Mouse (Mus musculus) MEL (cell line): ENCODE data around the gene Zfand2a. TPM values are rescaled to one million over a fixed set of nuclear protein-coding genes. Genes with fewer than 3 reads are reported as not detected.
A peak's percentile ranks its signal among the peaks of the same experiment; 100 is the strongest.

Source experiments
- DNase-seq: peaks from one replicate; pipeline ENCODE4 v3.0.0; 2011; ENCODE audit warnings: low read depth, low spot score
- H3K27ac ChIP-seq: 2 replicates; pipeline ENCODE4 v1.5.1; 2012; ENCODE audit warnings: low read depth, mild to moderate bottlenecking, control low read depth, low read length, moderate library complexity; ENCODE audit not compliant: control insufficient read depth
- H3K27me3 ChIP-seq, 2 experiments: fragments of 150-350 bp in 1 of 2; sonication (generic) in 1 of 2; 2 replicates each; pipeline ENCODE4 v1.6.1; 2012; ENCODE audit warnings: low read length in 2 of 2, mild to moderate bottlenecking in 2 of 2, improper control_type of control experiment in 1 of 2, moderate library complexity in 1 of 2; ENCODE audit not compliant: insufficient read depth in 2 of 2, control insufficient read depth in 1 of 2
- H3K36me3 ChIP-seq, 2 experiments: 2 replicates each; pipeline ENCODE4 v1.6.1; 2012 to 2014; ENCODE audit warnings: low read length in 2 of 2, improper control_type of control experiment in 1 of 2, inconsistent platforms in 1 of 2, mild to moderate bottlenecking in 1 of 2; ENCODE audit not compliant: insufficient read depth in 2 of 2, control insufficient read depth in 1 of 2
- H3K4me1 ChIP-seq, 2 experiments: fragments of 150-350 bp in 1 of 2; sonication (generic) in 1 of 2; 2 replicates each; pipeline ENCODE4 v1.6.1; 2012; ENCODE audit warnings: low read length in 2 of 2, improper control_type of control experiment in 1 of 2, mild to moderate bottlenecking in 1 of 2; ENCODE audit not compliant: insufficient read depth in 2 of 2, control insufficient read depth in 1 of 2
- H3K4me3 ChIP-seq, 2 experiments: fragments of 150-350 bp in 1 of 2; sonication (generic) in 1 of 2; 2 replicates each; pipeline ENCODE4 v1.5.1; 2012; ENCODE audit warnings: low read depth in 2 of 2, low read length in 2 of 2, mild to moderate bottlenecking in 2 of 2, moderate library complexity in 2 of 2, control low read depth in 1 of 2, improper control_type of control experiment in 1 of 2; ENCODE audit not compliant: control insufficient read depth in 1 of 2, insufficient read depth in 1 of 2
- H3K79me2 ChIP-seq: 2 replicates; pipeline ENCODE4 v1.6.1; 2012; ENCODE audit warnings: mild to moderate bottlenecking, low read length, moderate library complexity; ENCODE audit not compliant: control insufficient read depth, poor library complexity, insufficient read depth
- H3K9ac ChIP-seq: 2 replicates; pipeline ENCODE4 v1.6.1; 2012; ENCODE audit warnings: low read depth, mild to moderate bottlenecking, control low read depth, low read length, moderate library complexity; ENCODE audit not compliant: control insufficient read depth, poor library complexity, severe bottlenecking
- H3K9me3 ChIP-seq: fragments of 150-350 bp; sonication (generic); replicated peaks from 2 replicates; pipeline ENCODE4 v1.6.1; 2012; ENCODE audit warnings: mild to moderate bottlenecking, low read length, improper control_type of control experiment, moderate library complexity; ENCODE audit not compliant: insufficient read depth
- BHLHE40 ChIP-seq: IDR thresholded peaks from 2 replicates; pipeline ENCODE4 v1.6.1; 2012; ENCODE audit warnings: low read depth, mild to moderate bottlenecking, inconsistent platforms, low read length, improper control_type of control experiment, borderline replicate concordance
- CHD1 ChIP-seq: IDR thresholded peaks from 2 replicates; pipeline ENCODE4 v1.6.1; 2012; ENCODE audit warnings: low read depth, mild to moderate bottlenecking, inconsistent platforms, low read length, improper control_type of control experiment
- CTCF ChIP-seq, 3 experiments: IDR thresholded peaks in 2 of 3; conservative IDR thresholded peaks in 1 of 3; 2 replicates each; pipeline ENCODE4 v1.5.1; 2011 to 2012; ENCODE audit warnings: low read length in 3 of 3, low read depth in 2 of 3, mild to moderate bottlenecking in 2 of 3, improper control_type of control experiment in 1 of 3, inconsistent platforms in 1 of 3, mixed read lengths in 1 of 3, moderate library complexity in 1 of 3; ENCODE audit not compliant: control insufficient read depth in 1 of 3, insufficient read depth in 1 of 3, poor library complexity in 1 of 3, severe bottlenecking in 1 of 3
- ELF1 ChIP-seq: IDR thresholded peaks from 2 replicates; pipeline ENCODE4 v1.6.1; 2014; ENCODE audit warnings: low read depth, mild to moderate bottlenecking, inconsistent platforms, low read length, improper control_type of control experiment, moderate library complexity
- EP300 ChIP-seq, 2 experiments: IDR thresholded peaks; 2 replicates each; pipeline ENCODE4 v1.6.1; 2011; ENCODE audit warnings: improper control_type of control experiment in 2 of 2, low read length in 2 of 2, low read depth in 1 of 2, mild to moderate bottlenecking in 1 of 2
- ETS1 ChIP-seq: IDR thresholded peaks from 2 replicates; pipeline ENCODE4 v1.6.1; 2012; ENCODE audit warnings: low read depth, mild to moderate bottlenecking, inconsistent platforms, low read length, improper control_type of control experiment, moderate library complexity
- GATA1 ChIP-seq: IDR thresholded peaks from 2 replicates; pipeline ENCODE4 v1.6.1; 2011; ENCODE audit warnings: low read depth, low read length, improper control_type of control experiment
- HCFC1 ChIP-seq: IDR thresholded peaks from 2 replicates; pipeline ENCODE4 v1.6.1; 2012; ENCODE audit warnings: low read depth, mild to moderate bottlenecking, inconsistent platforms, low read length, improper control_type of control experiment, moderate library complexity
- MAX ChIP-seq: IDR thresholded peaks from 2 replicates; pipeline ENCODE4 v1.6.1; 2011; ENCODE audit warnings: low read length, improper control_type of control experiment
- MAZ ChIP-seq: IDR thresholded peaks from 2 replicates; pipeline ENCODE4 v1.6.1; 2012; ENCODE audit warnings: low read depth, mild to moderate bottlenecking, inconsistent platforms, low read length, improper control_type of control experiment
- MEF2A ChIP-seq: IDR thresholded peaks from 2 replicates; pipeline ENCODE4 v1.6.1; 2014; ENCODE audit warnings: low read depth, mild to moderate bottlenecking, inconsistent platforms, low read length, improper control_type of control experiment; ENCODE audit not compliant: poor library complexity, insufficient replicate concordance, severe bottlenecking; ENCODE audit errors: extremely low read depth
- MXI1 ChIP-seq: IDR thresholded peaks from 2 replicates; pipeline ENCODE4 v1.6.1; 2011; ENCODE audit warnings: mild to moderate bottlenecking, low read depth, low read length, improper control_type of control experiment
- MYC ChIP-seq: IDR thresholded peaks from 2 replicates; pipeline ENCODE4 v1.6.1; 2011; ENCODE audit warnings: low read depth, mild to moderate bottlenecking, low read length, improper control_type of control experiment, moderate library complexity
- NELFE ChIP-seq: IDR thresholded peaks from 2 replicates; pipeline ENCODE4 v1.6.1; 2011; ENCODE audit warnings: low read depth, low read length, improper control_type of control experiment
- POLR2A ChIP-seq, 2 experiments: IDR thresholded peaks; 2 replicates each; pipeline ENCODE4 v1.6.1; 2011 to 2012; ENCODE audit warnings: low read length in 2 of 2, mild to moderate bottlenecking in 2 of 2, control low read depth in 1 of 2, improper control_type of control experiment in 1 of 2, low read depth in 1 of 2, moderate library complexity in 1 of 2; ENCODE audit not compliant: control insufficient read depth in 1 of 2, insufficient read depth in 1 of 2, poor library complexity in 1 of 2
- POLR2AphosphoS5 ChIP-seq: IDR thresholded peaks from 2 replicates; pipeline ENCODE4 v1.6.1; 2012; ENCODE audit warnings: low read depth, borderline replicate concordance, mild to moderate bottlenecking, inconsistent platforms, low read length, moderate library complexity, mixed read lengths
- RAD21 ChIP-seq: IDR thresholded peaks from 2 replicates; pipeline ENCODE4 v1.6.1; 2011; ENCODE audit warnings: mild to moderate bottlenecking, low read depth, low read length, improper control_type of control experiment
- RCOR1 ChIP-seq: IDR thresholded peaks from 2 replicates; pipeline ENCODE4 v1.6.1; 2012; ENCODE audit warnings: low read depth, mild to moderate bottlenecking, inconsistent platforms, low read length, improper control_type of control experiment
- SIN3A ChIP-seq: IDR thresholded peaks from 2 replicates; pipeline ENCODE4 v1.6.1; 2012; ENCODE audit warnings: low read length, improper control_type of control experiment, inconsistent platforms
- TAL1 ChIP-seq: IDR thresholded peaks from 2 replicates; pipeline ENCODE4 v1.6.1; 2012; ENCODE audit warnings: mild to moderate bottlenecking, inconsistent platforms, low read length, moderate library complexity, mixed read lengths
- TBP ChIP-seq: IDR thresholded peaks from 2 replicates; pipeline ENCODE4 v1.8.0; 2011; ENCODE audit warnings: low read depth, low read length, improper control_type of control experiment
- TCF12 ChIP-seq: IDR thresholded peaks from 2 replicates; pipeline ENCODE4 v1.6.1; 2014; ENCODE audit warnings: low read depth, mild to moderate bottlenecking, inconsistent platforms, low read length, improper control_type of control experiment, moderate library complexity
- USF2 ChIP-seq, 2 experiments: IDR thresholded peaks; 2 replicates each; pipeline ENCODE4 v1.6.1; 2011 to 2012; ENCODE audit warnings: improper control_type of control experiment in 2 of 2, low read length in 2 of 2, borderline replicate concordance in 1 of 2, inconsistent platforms in 1 of 2, low read depth in 1 of 2, mild to moderate bottlenecking in 1 of 2; ENCODE audit not compliant: insufficient read depth in 1 of 2
- ZC3H11A ChIP-seq: IDR thresholded peaks from 2 replicates; pipeline ENCODE4 v1.6.1; 2012; ENCODE audit warnings: low read depth, mild to moderate bottlenecking, inconsistent platforms, low read length, improper control_type of control experiment
- ZKSCAN1 ChIP-seq: IDR thresholded peaks from 2 replicates; pipeline ENCODE4 v1.6.1; 2012; ENCODE audit warnings: low read depth, mild to moderate bottlenecking, inconsistent platforms, low read length, improper control_type of control experiment, moderate library complexity
- ZMIZ1 ChIP-seq: IDR thresholded peaks from 2 replicates; pipeline ENCODE4 v1.6.1; 2012; ENCODE audit warnings: low read depth, mild to moderate bottlenecking, inconsistent platforms, low read length, improper control_type of control experiment, moderate library complexity
- ZNF384 ChIP-seq: IDR thresholded peaks from 2 replicates; pipeline ENCODE4 v1.6.1; 2012; ENCODE audit warnings: low read depth, mild to moderate bottlenecking, inconsistent platforms, low read length, improper control_type of control experiment
- polyA plus RNA-seq, 2 experiments: library from polyadenylated mRNA; stranded (reverse) in 1 of 2; unstranded in 1 of 2; fragments of >175 nt in 1 of 2; fragments of >200 nt in 1 of 2; gene quantifications; 2 replicates each; pipeline versions ENCODE4 v1.2.1 to v1.2.4; 2012; ENCODE audit warnings: low replicate concordance in 2 of 2, low read depth in 1 of 2; ENCODE audit not compliant: insufficient read length in 2 of 2, insufficient read depth in 1 of 2, missing spikeins in 1 of 2
- total RNA-seq: library from RNA; depleted of rRNA; stranded (reverse); fragments of 300-350 nt; gene quantifications from 2 replicates; pipeline ENCODE4 v1.2.3, GENCODE M21; 2012

The Zfand2a gene
- total and polyA plus RNA-seq, 3 experiments = 13.8 to 15.3 TPM; not detected in 1

DNA sequence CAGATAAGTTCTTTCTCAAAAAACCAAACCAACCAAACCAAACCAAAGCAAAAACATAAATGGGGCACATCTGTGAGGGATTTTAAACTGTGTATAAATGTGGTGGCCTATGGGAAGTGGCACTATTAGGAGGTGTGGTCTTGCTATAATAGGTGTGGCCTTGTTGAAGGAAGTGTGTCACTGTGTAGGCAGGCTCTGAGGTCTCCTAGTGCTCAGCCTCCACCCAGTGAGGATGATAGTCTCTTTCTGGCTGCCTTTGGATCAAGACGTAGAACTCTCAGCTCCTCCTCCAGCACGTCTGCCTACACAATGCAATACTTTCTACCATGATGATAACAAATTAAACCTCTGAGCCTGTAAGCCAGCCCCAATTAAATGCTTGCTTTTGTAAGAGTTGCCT, 18.0 kb downstream of the Zfand2a start:
- no peak for TF ChIP-seq TCF12
- peak in 1 of 2 experiments; percentile 61; a peak in 2 of 4 replicates for TF ChIP-seq POLR2A (IDR thresholded peaks at IDR 0.05; ENCODE audit: control insufficient read depth in 1 of 2, insufficient read depth in 1 of 2, low read depth in 1 of 2, low read length in 2 of 2, poor library complexity in 1 of 2)
- peak; percentile 55; the same call in 1 of the 2 replicates for TF ChIP-seq TBP
- TF ChIP-seq, all 39 proteins: peak for 2
- no peak overlapping the region for H3K9ac ChIP-seq
- peak; percentile 71 for DNase-seq
- H3K27me3 ChIP-seq = no peaks in the 10 kb centered on the region
- peak overlapping the region; percentile 43; the same call in 1 of the 2 replicates for H3K27ac ChIP-seq
- peaks cover 13 to 14% of the 10 kb centered on the region in 2 experiments for H3K4me1 ChIP-seq
- H3K4me3 ChIP-seq = no peak overlapping the region; a peak in 1 of 4 replicates
- no peaks in the 10 kb centered on the region for H3K79me2 ChIP-seq
- H3K9me3 ChIP-seq = no peaks in the 10 kb centered on the region
- peaks cover 0 to 10% of the 10 kb centered on the region in 2 experiments; a peak in 2 of 4 replicates for H3K36me3 ChIP-seq

DNA sequence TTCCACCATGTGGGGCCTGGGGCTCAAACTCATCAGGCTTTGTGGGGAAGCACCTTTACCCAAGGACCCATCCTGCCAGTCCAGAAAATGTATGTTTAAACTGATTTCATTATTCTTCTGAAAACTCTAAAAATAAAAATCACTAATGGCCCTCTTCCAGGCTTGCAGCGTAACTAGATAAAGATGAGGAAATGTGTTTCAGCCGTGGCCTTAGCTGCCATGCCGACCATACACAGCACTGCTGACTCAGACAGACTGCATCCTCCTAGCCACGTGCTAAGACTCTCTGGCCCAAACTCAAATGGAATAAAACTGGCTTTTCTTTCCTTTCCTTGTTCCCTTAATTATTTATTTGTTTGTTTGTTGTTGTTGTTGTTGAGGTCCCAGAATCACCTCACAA, 19.5 kb downstream of the Zfand2a start:
- no peak overlapping the region for H3K4me3 ChIP-seq
- H3K27ac ChIP-seq = no peak overlapping the region
- peaks cover 0 to 11% of the 10 kb centered on the region in 2 experiments; a peak in 2 of 4 replicates for H3K36me3 ChIP-seq
- H3K9me3 ChIP-seq = no peaks in the 10 kb centered on the region
- no peaks in the 10 kb centered on the region for H3K27me3 ChIP-seq
- peak overlapping the region; percentile 21; the same call in 1 of the 2 replicates for H3K9ac ChIP-seq
- H3K79me2 ChIP-seq = peaks cover 4% of the 10 kb centered on the region
- DNase-seq = peak; percentile 57
- H3K4me1 ChIP-seq = peaks cover 13 to 14% of the 10 kb centered on the region in 2 experiments
- TF ChIP-seq CHD1 = no peak
- TF ChIP-seq NELFE = no peak
- TF ChIP-seq RAD21 = no peak
- TF ChIP-seq GATA1 = no peak
- TF ChIP-seq POLR2AphosphoS5 = no peak
- TF ChIP-seq ZMIZ1 = no peak
- TF ChIP-seq MEF2A = no peak
- TF ChIP-seq TAL1 = no peak
- no peak for TF ChIP-seq POLR2A (IDR thresholded peaks at IDR 0.05; ENCODE audit: control insufficient read depth in 1 of 2, insufficient read depth in 1 of 2, low read depth in 1 of 2, low read length in 2 of 2, poor library complexity in 1 of 2)
- TF ChIP-seq EP300 (IDR thresholded peaks at IDR 0.05; ENCODE audit: low read depth in 1 of 2, low read length in 2 of 2) = no peak
- peak; percentile 81 for TF ChIP-seq MAX
- TF ChIP-seq TBP = no peak
- TF ChIP-seq ZKSCAN1 = no peak
- no peak for TF ChIP-seq CTCF (IDR thresholded peaks at IDR 0.05 in 2 of 3, conservative IDR thresholded peaks at IDR 0.05 in 1 of 3; ENCODE audit: control insufficient read depth in 1 of 3, insufficient read depth in 1 of 3, low read depth in 2 of 3, low read length in 3 of 3, poor library complexity in 1 of 3, severe bottlenecking in 1 of 3)
- no peak for TF ChIP-seq ZNF384
- no peak for TF ChIP-seq RCOR1
- TF ChIP-seq ETS1 = peak; percentile 20; the same call in 1 of the 2 replicates
- TF ChIP-seq TCF12 = no peak
- no peak for TF ChIP-seq MAZ
- peak; percentile 88 for TF ChIP-seq MXI1
- TF ChIP-seq ELF1 = no peak
- TF ChIP-seq SIN3A = no peak
- peak; percentile 75 for TF ChIP-seq MYC
- TF ChIP-seq USF2 (IDR thresholded peaks at IDR 0.05; ENCODE audit: borderline replicate concordance in 1 of 2, insufficient read depth in 1 of 2, low read depth in 1 of 2, low read length in 2 of 2) = no peak
- TF ChIP-seq BHLHE40 = no peak
- TF ChIP-seq ZC3H11A = no peak
- TF ChIP-seq HCFC1 = 0 out of 2 replicates have a peak, but pooled peaks have one; percentile 10
